Mouse (Mus musculus) spleen, postnatal 4 days (tissue): ENCODE results near the gene Armc3.

Experiments
- DNase-seq, 2 experiments: peaks; one replicate each; pipeline ENCODE4 v3.0.0; 2022; ENCODE audit warnings: low spot score in 2 of 2

Gene Armc3

DNA sequence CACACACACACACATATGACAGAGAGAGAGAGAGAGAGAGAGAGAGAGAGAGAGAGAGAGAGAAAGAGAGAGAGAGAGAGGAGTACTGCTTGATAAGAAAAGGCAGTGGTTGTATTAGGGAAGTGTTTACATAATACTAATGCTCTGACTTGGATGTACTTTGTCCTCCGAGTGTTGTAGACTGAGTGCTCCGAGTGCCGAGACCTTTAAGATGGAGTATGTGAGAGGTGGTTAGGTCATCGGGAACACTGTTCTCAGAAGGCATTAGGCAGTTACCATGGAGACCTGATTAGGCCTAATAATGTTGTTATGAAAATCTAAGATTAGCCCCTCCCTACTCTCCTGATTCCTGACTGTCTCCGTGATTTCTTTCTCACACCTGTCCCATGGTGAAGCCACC, 151.1 kb downstream of the Armc3 start:
- no peak for DNase-seq

DNA sequence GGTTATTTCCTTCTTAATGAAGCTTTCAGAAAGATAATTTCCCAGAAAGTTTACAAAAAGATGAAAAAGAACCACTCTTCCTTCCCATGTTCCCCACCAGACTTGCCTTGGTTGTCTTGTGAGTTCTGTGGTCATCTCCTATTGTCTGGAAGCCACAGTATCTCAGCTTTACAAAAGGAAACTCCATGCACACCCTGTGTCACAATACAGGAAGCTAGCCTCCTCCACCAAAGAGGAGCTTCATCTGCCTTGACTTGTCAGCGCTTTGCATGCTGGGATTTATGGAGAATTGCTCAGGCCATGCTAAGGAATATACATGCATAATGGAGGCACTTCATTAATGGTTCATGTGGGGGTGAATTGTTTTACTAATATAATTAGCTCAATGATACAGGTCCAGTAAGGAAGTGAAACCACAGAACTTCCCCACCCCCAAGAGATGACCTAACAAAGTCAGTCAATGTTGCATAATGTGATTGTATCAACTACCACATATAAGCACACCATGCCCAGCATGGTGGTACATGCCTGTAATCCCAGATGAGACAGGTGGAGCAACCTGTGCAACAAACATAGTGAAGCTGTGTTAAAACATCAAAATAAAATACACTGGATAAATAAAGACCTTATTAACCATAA, 152.6 kb downstream of the Armc3 start:
- DNase-seq, result no peak

- DNase-seq, result no peak
These were observed 154.1 kb downstream of the Armc3 start for GRCm38 (mm10) chr2:19353158-19353557.
